Mouse (Mus musculus): ENCODE results near the gene Pon2. TPM values are rescaled to one million over a fixed set of nuclear protein-coding genes. Genes with fewer than 3 reads are reported as not detected.
A peak's percentile ranks its signal among the peaks of the same experiment; 100 is the strongest.
"Not testable (repeated sequence)": the region's sequence is repeated elsewhere in the genome, so short reads cannot be mapped to it uniquely, and the experiment has no call there.

Pon2 gene
- total and polyA plus RNA-seq, 3 experiments = 36.5 to 94.6 (median 58.7) TPM

GRCm38 (mm10) chr6:5325122-5325521 is 26.9 kb upstream of the Pon2 start:
- ATAC-seq (ENCODE audit: extremely low read depth, insufficient number of reproducible peaks, low FRiP score, poor library complexity, severe bottlenecking) = no peak
- DNase-seq (ENCODE audit: low spot score) = no peak
- no peaks in the 10 kb centered on the region for H3K27me3 ChIP-seq (ENCODE audit: insufficient read depth, low read length)
- H3K36me3 ChIP-seq (replicated peaks) = no peaks in the 10 kb centered on the region
- TF ChIP-seq GATA2 (IDR thresholded peaks at IDR 0.05; ENCODE audit: borderline replicate concordance, low read depth, low read length) = no peak
- TF ChIP-seq POLR2AphosphoS5 (IDR thresholded peaks at IDR 0.05; ENCODE audit: insufficient replicate concordance, low read depth, low read length) = no peak
- no peak for TF ChIP-seq GATA1 (IDR thresholded peaks at IDR 0.05; ENCODE audit: borderline replicate concordance, low read length)
- TF ChIP-seq CTCF (IDR thresholded peaks at IDR 0.05; ENCODE audit: low read depth, low read length) = no peak
- no peak for TF ChIP-seq TAL1 (conservative IDR thresholded peaks at IDR 0.05; ENCODE audit: low read depth, low read length)
- no peak overlapping the region for H3K4me3 ChIP-seq (ENCODE audit: low read depth, low read length)
- no peaks in the 10 kb centered on the region; the same call in 1 of the 2 replicates for H3K4me1 ChIP-seq (ENCODE audit: insufficient read depth, low read depth, low read length)
- H3K9me3 ChIP-seq (replicated peaks) = no peaks in the 10 kb centered on the region

DNA sequence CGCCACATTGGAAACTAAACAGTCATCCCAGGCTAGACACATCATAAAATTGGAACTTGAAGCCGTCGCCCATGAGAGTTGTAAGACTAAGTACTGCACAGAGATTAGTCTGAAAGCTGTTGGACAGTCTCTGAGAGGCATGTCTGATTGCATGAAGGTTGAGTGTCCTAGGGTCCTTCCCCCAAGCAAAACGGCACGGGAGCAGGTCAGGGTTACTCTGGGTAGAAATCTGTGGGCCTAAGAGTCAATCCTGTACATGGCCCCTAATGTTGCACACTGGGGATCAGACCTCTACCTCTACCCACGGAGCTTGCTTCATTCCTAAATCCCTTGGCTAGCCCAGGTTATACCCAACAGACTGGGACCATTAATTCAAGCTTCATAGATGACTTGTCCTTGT is 25.8 kb upstream of the Pon2 start:
- DNase-seq (ENCODE audit: low spot score); H3K27me3 ChIP-seq (ENCODE audit: insufficient read depth, low read length); H3K36me3 ChIP-seq (replicated peaks); H3K4me1 ChIP-seq (ENCODE audit: insufficient read depth, low read depth, low read length); H3K4me3 ChIP-seq (ENCODE audit: low read depth, low read length); H3K9me3 ChIP-seq (replicated peaks); ATAC-seq (ENCODE audit: extremely low read depth, insufficient number of reproducible peaks, low FRiP score, poor library complexity, severe bottlenecking): not testable (repeated sequence)

GRCm38 (mm10) chr6:5316630-5317029 is 18.4 kb upstream of the Pon2 start:
- peaks cover 2% of the 10 kb centered on the region for H3K36me3 ChIP-seq (replicated peaks)
- TF ChIP-seq GATA1 (IDR thresholded peaks at IDR 0.05; ENCODE audit: borderline replicate concordance, low read length) (no peak), POLR2AphosphoS5 (IDR thresholded peaks at IDR 0.05; ENCODE audit: insufficient replicate concordance, low read depth, low read length) (no peak), CTCF (IDR thresholded peaks at IDR 0.05; ENCODE audit: low read depth, low read length) (no peak), TAL1 (conservative IDR thresholded peaks at IDR 0.05; ENCODE audit: low read depth, low read length) (no peak), GATA2 (IDR thresholded peaks at IDR 0.05; ENCODE audit: borderline replicate concordance, low read depth, low read length) (no peak)
- H3K4me1 ChIP-seq (ENCODE audit: insufficient read depth, low read depth, low read length) = peaks cover 33% of the 10 kb centered on the region
- peaks cover 6% of the 10 kb centered on the region; the same call in 1 of the 2 replicates for H3K9me3 ChIP-seq (replicated peaks)
- no peak overlapping the region for H3K4me3 ChIP-seq (ENCODE audit: low read depth, low read length)
- DNase-seq (ENCODE audit: low spot score) (no peak), ATAC-seq (ENCODE audit: extremely low read depth, insufficient number of reproducible peaks, low FRiP score, poor library complexity, severe bottlenecking) (no peak)
- no peaks in the 10 kb centered on the region for H3K27me3 ChIP-seq (ENCODE audit: insufficient read depth, low read length)

DNA sequence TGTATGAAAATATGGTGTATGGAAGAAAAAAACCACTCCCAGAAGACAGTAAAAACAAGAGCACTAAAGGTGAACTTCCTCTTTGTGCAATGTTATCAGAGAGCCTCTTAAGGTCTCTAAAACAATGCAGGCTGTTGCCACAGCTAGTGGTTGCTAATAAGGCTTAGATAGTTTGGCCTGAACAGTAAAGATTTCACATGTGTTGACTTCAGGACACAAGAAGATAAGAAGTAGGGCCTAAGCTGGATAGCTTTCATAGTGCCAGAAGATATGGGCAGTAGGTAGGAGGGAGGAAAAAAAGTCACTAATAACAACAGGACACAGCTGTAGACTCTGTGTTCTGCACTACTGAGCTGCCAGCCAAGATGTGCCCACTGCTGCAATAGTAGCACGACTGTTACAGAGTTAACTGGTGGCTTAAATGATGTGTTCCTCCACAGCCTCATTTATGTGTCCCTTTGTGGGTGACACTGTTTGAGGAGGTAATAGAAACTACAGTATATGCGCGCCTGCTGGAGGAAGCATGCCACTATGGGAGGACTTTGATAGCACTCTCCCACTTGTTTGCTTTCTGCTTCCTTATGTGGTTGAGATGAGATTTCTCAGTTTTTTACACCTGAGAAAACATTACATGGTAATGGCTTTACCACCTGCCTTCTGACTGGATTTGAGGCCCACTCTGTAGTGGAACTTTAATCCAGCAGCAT is 17.0 kb upstream of the Pon2 start:
- DNase-seq (ENCODE audit: low spot score) (no peak), ATAC-seq (ENCODE audit: extremely low read depth, insufficient number of reproducible peaks, low FRiP score, poor library complexity, severe bottlenecking) (peak; percentile 96)
- peaks cover 6% of the 10 kb centered on the region; the same call in 1 of the 2 replicates for H3K9me3 ChIP-seq (replicated peaks)
- TF ChIP-seq TAL1 (conservative IDR thresholded peaks at IDR 0.05; ENCODE audit: low read depth, low read length) (peak; percentile 98), GATA2 (IDR thresholded peaks at IDR 0.05; ENCODE audit: borderline replicate concordance, low read depth, low read length) (no peak), POLR2AphosphoS5 (IDR thresholded peaks at IDR 0.05; ENCODE audit: insufficient replicate concordance, low read depth, low read length) (no peak), GATA1 (IDR thresholded peaks at IDR 0.05; ENCODE audit: borderline replicate concordance, low read length) (no peak)
- peaks cover 33% of the 10 kb centered on the region for H3K4me1 ChIP-seq (ENCODE audit: insufficient read depth, low read depth, low read length)
- H3K4me3 ChIP-seq (ENCODE audit: low read depth, low read length) = no peak overlapping the region; the same call in 1 of the 2 replicates
- H3K36me3 ChIP-seq (replicated peaks) = peaks cover 2% of the 10 kb centered on the region
- no peaks in the 10 kb centered on the region for H3K27me3 ChIP-seq (ENCODE audit: insufficient read depth, low read length)

GRCm38 (mm10) chr6:5313951-5314590 is 15.8 kb upstream of the Pon2 start:
- Histone ChIP-seq H3K4me1 (ENCODE audit: insufficient read depth, low read depth, low read length) (peaks cover 33% of the 10 kb centered on the region), H3K4me3 (ENCODE audit: low read depth, low read length) (peak overlapping the region; percentile 69), H3K9me3 (replicated peaks) (peaks cover 6% of the 10 kb centered on the region; the same call in 1 of the 2 replicates), H3K27me3 (ENCODE audit: insufficient read depth, low read length) (no peaks in the 10 kb centered on the region), H3K36me3 (replicated peaks) (peaks cover 2% of the 10 kb centered on the region)
- TF ChIP-seq TAL1 (conservative IDR thresholded peaks at IDR 0.05; ENCODE audit: low read depth, low read length) (no peak), POLR2AphosphoS5 (IDR thresholded peaks at IDR 0.05; ENCODE audit: insufficient replicate concordance, low read depth, low read length) (0 out of 2 replicates have a peak, but pooled peaks have one; percentile 43)
- ATAC-seq (ENCODE audit: extremely low read depth, insufficient number of reproducible peaks, low FRiP score, poor library complexity, severe bottlenecking) (peak; percentile 31; the same call in 1 of the 2 replicates), DNase-seq (ENCODE audit: low spot score) (no peak)

- no peak for ATAC-seq (ENCODE audit: extremely low read depth, insufficient number of reproducible peaks, low FRiP score, poor library complexity, severe bottlenecking)
- Histone ChIP-seq H3K4me3 (ENCODE audit: low read depth, low read length) (no peak overlapping the region), H3K4me1 (ENCODE audit: insufficient read depth, low read depth, low read length) (peaks cover 32% of the 10 kb centered on the region), H3K9me3 (replicated peaks) (no peaks in the 10 kb centered on the region), H3K27me3 (ENCODE audit: insufficient read depth, low read length) (no peaks in the 10 kb centered on the region), H3K36me3 (replicated peaks) (no peaks in the 10 kb centered on the region)
- no peak for DNase-seq (ENCODE audit: low spot score)
- TF ChIP-seq GATA2 (IDR thresholded peaks at IDR 0.05; ENCODE audit: borderline replicate concordance, low read depth, low read length) (no peak), POLR2AphosphoS5 (IDR thresholded peaks at IDR 0.05; ENCODE audit: insufficient replicate concordance, low read depth, low read length) (no peak), CTCF (IDR thresholded peaks at IDR 0.05; ENCODE audit: low read depth, low read length) (no peak), TAL1 (conservative IDR thresholded peaks at IDR 0.05; ENCODE audit: low read depth, low read length) (no peak), GATA1 (IDR thresholded peaks at IDR 0.05; ENCODE audit: borderline replicate concordance, low read length) (no peak)
Observed at GRCm38 (mm10) chr6:5310491-5310890, 12.2 kb upstream of the Pon2 start.

All from G1E (cell line).